Comparison of ENCODE assay signal across 8 mouse cellular contexts in the genomic region with DNA sequence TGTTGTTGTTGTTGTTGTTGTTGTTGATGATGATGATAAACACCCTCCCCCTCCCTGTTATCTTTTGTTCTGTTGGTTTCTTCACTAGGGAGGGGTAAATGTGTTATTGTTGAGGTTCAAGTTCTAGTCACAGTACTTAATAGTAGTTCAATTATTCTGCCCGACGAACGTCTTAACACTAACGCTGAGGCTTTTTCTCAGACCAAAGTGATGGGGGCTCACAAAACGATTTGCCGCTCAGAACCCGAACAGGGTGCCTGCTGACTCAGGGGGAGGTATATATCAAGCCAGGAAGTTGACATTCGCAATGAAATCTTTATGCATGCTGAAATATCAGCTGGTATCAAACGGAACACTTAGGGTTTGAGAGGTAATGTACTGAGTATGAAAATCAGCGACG. TPM values are rescaled to one million over a fixed set of nuclear protein-coding genes. Genes with fewer than 3 reads are reported as not detected.
DNase-seq lines count a peak whose midpoint lies in the region; ATAC-seq lines count a peak whose summit lies in the region.

No protein-coding gene starts in this region.

- no peaks in the 10 kb centered on the region for H3K36me3 ChIP-seq in liver, embryonic 13.5 days
- H3K36me3 ChIP-seq in liver, embryonic 11.5 days (ENCODE audit: control insufficient read depth, insufficient read depth, low read length): no peaks in the 10 kb centered on the region
- H3K36me3 ChIP-seq in embryonic facial prominence, embryonic 15.5 days: no peaks in the 10 kb centered on the region
- H3K36me3 ChIP-seq in hindbrain, embryonic 16.5 days (ENCODE audit: control insufficient read depth, insufficient read depth, low read length): no peaks in the 10 kb centered on the region
- peaks cover 12% of the 10 kb centered on the region; the same call in 1 of the 2 replicates for H3K36me3 ChIP-seq in neural tube, embryonic 13.5 days

- 36% methylated on average over 11 of the region's 11 CpGs for WGBS in liver, embryonic 13.5 days (ENCODE audit: insufficient replicate concordance)
- WGBS in liver, embryonic 11.5 days: 40% methylated on average over 11 of the region's 11 CpGs
- 35% methylated on average over 11 of the region's 11 CpGs for whole genome bisulfite sequencing in embryonic facial prominence, embryonic 15.5 days
- WGBS in hindbrain, embryonic 16.5 days: 11% methylated on average over 11 of the region's 11 CpGs
- 16% methylated on average over 11 of the region's 11 CpGs for WGBS in neural tube, embryonic 13.5 days

- H3K4me1 ChIP-seq in liver, embryonic 13.5 days (replicated peaks): no peaks in the 10 kb centered on the region
- no peaks in the 10 kb centered on the region for H3K4me1 ChIP-seq in liver, embryonic 11.5 days (replicated peaks; ENCODE audit: control insufficient read depth, insufficient read depth, low read length)
- peaks cover 16% of the 10 kb centered on the region for H3K4me1 ChIP-seq in embryonic facial prominence, embryonic 15.5 days
- peaks cover 4% of the 10 kb centered on the region; the same call in 1 of the 2 replicates for H3K4me1 ChIP-seq in hindbrain, embryonic 16.5 days (ENCODE audit: control insufficient read depth, insufficient read depth, low read depth, low read length)
- H3K4me1 ChIP-seq in neural tube, embryonic 13.5 days (replicated peaks): peaks cover 34% of the 10 kb centered on the region

- H3K9me3 ChIP-seq in liver, embryonic 13.5 days (replicated peaks): no peaks in the 10 kb centered on the region
- H3K9me3 ChIP-seq in liver, embryonic 11.5 days (ENCODE audit: control insufficient read depth, low read length): no peaks in the 10 kb centered on the region
- no peaks in the 10 kb centered on the region for H3K9me3 ChIP-seq in embryonic facial prominence, embryonic 15.5 days (replicated peaks)
- peaks cover 2% of the 10 kb centered on the region for H3K9me3 ChIP-seq in hindbrain, embryonic 16.5 days (ENCODE audit: control insufficient read depth, low read length)
- no peaks in the 10 kb centered on the region for H3K9me3 ChIP-seq in neural tube, embryonic 13.5 days

- no peak for DNase-seq in liver, embryonic 13.5 days
- DNase-seq in liver, embryonic 11.5 days (ENCODE audit: low spot score): no peak
- DNase-seq in layer of hippocampus, postnatal 36 days: no peak
- no peak for DNase-seq in frontal cortex, adult 2 months (ENCODE audit: extremely low spot score in 1 of 2, low spot score in 1 of 2)
- DNase-seq in natural killer cell, adult 2 months (ENCODE audit: low spot score in 2 of 2): no peak

- no peak overlapping the region for H3K9ac ChIP-seq in liver, embryonic 13.5 days
- H3K9ac ChIP-seq in liver, embryonic 11.5 days (ENCODE audit: low read depth, low read length): no peak overlapping the region
- no peak overlapping the region for H3K9ac ChIP-seq in embryonic facial prominence, embryonic 15.5 days
- peak overlapping the region; percentile 30; the same call in 1 of the 2 replicates for H3K9ac ChIP-seq in hindbrain, embryonic 16.5 days (ENCODE audit: low read depth, low read length)
- peak overlapping the region; percentile 80 for H3K9ac ChIP-seq in neural tube, embryonic 13.5 days

- no peak for ATAC-seq in liver, embryonic 13.5 days (ENCODE audit: low read depth)
- ATAC-seq in liver, embryonic 11.5 days (replicated peaks; ENCODE audit: low FRiP score): no peak
- ATAC-seq in embryonic facial prominence, embryonic 15.5 days (ENCODE audit: insufficient number of reproducible peaks, low FRiP score, low TSS enrichment, low read depth): no peak
- no peak for ATAC-seq in hindbrain, embryonic 16.5 days
- ATAC-seq in neural tube, embryonic 13.5 days (ENCODE audit: low read depth): no peak

- H3K27me3 ChIP-seq in liver, embryonic 13.5 days: peaks cover 49% of the 10 kb centered on the region
- H3K27me3 ChIP-seq in liver, embryonic 11.5 days (replicated peaks; ENCODE audit: control insufficient read depth, insufficient read depth, low read length): peaks cover 37% of the 10 kb centered on the region
- H3K27me3 ChIP-seq in embryonic facial prominence, embryonic 15.5 days: peaks cover 14% of the 10 kb centered on the region
- no peaks in the 10 kb centered on the region for H3K27me3 ChIP-seq in hindbrain, embryonic 16.5 days (replicated peaks; ENCODE audit: control insufficient read depth, insufficient read depth, low read length)
- no peaks in the 10 kb centered on the region for H3K27me3 ChIP-seq in neural tube, embryonic 13.5 days

- H3K27ac ChIP-seq in liver, embryonic 13.5 days: no peak overlapping the region
- no peak overlapping the region for H3K27ac ChIP-seq in liver, embryonic 11.5 days (ENCODE audit: low read depth, low read length)
- H3K27ac ChIP-seq in embryonic facial prominence, embryonic 15.5 days (replicated peaks): no peak overlapping the region
- no peak overlapping the region for H3K27ac ChIP-seq in hindbrain, embryonic 16.5 days (ENCODE audit: low read depth, low read length)
- H3K27ac ChIP-seq in neural tube, embryonic 13.5 days (replicated peaks): 0 out of 2 replicates have a peak overlapping the region, but pooled peaks have one; percentile 93

- H3K4me2 ChIP-seq in liver, embryonic 13.5 days: peak overlapping the region; percentile 73
- no peak overlapping the region; the same call in 1 of the 2 replicates for H3K4me2 ChIP-seq in liver, embryonic 11.5 days
- peak overlapping the region; percentile 97 for H3K4me2 ChIP-seq in embryonic facial prominence, embryonic 15.5 days (replicated peaks)
- H3K4me2 ChIP-seq in hindbrain, embryonic 16.5 days (ENCODE audit: low read length): peak overlapping the region; percentile 99
- H3K4me2 ChIP-seq in neural tube, embryonic 13.5 days: peak overlapping the region; percentile 98

- H3K4me3 ChIP-seq in liver, embryonic 13.5 days (replicated peaks): no peak overlapping the region
- H3K4me3 ChIP-seq in liver, embryonic 11.5 days (ENCODE audit: low read depth, low read length): no peak overlapping the region
- H3K4me3 ChIP-seq in embryonic facial prominence, embryonic 15.5 days (replicated peaks): peak overlapping the region; percentile 63
- peak overlapping the region; percentile 77 for H3K4me3 ChIP-seq in hindbrain, embryonic 16.5 days (ENCODE audit: low read length)
- peak overlapping the region; percentile 77 for H3K4me3 ChIP-seq in neural tube, embryonic 13.5 days

RNA-seq across cellular contexts. Expression of gene Jam2, which starts 1.4 kb away (rescaled TPM):
- 0.89 and 1.1 TPM in 2 replicates for polyA plus RNA-seq in liver, embryonic 13.5 days (2015; fragmentation: Nextera tagmentation; extraction: Ambion mirVana)
- 1.4 and 1.7 TPM in 2 replicates for polyA plus RNA-seq in liver, embryonic 11.5 days (2014; fragmentation: Nextera tagmentation; extraction: Ambion mirVana)
- 12.6 and 14.6 TPM in 2 replicates for polyA plus RNA-seq in embryonic facial prominence, embryonic 15.5 days (2015; fragmentation: Nextera tagmentation; extraction: Ambion mirVana)
- polyA plus RNA-seq in hindbrain, embryonic 16.5 days (2015; fragmentation: Nextera tagmentation; extraction: Ambion mirVana): 22.2 and 25.7 TPM in 2 replicates
- polyA plus RNA-seq in neural tube, embryonic 13.5 days (2015; fragmentation: Nextera tagmentation; extraction: Ambion mirVana): 24.5 and 26.9 TPM in 2 replicates
- total RNA-seq in layer of hippocampus, postnatal 36 days (2021): 10 to 100 TPM; 21.2 to 22.3 TPM
- 54.7 and 55.7 TPM in 2 replicates for polyA plus RNA-seq in frontal cortex, adult 2 months (2012; rRNA removed)

RNA-seq across cellular contexts. Expression of gene Mrpl39, which starts 39.8 kb away (rescaled TPM):
- polyA plus RNA-seq in liver, embryonic 13.5 days (2015; fragmentation: Nextera tagmentation; extraction: Ambion mirVana): 30.3 and 35.5 TPM in 2 replicates
- 49.3 and 50.3 TPM in 2 replicates for polyA plus RNA-seq in liver, embryonic 11.5 days (2014; fragmentation: Nextera tagmentation; extraction: Ambion mirVana)
- polyA plus RNA-seq in embryonic facial prominence, embryonic 15.5 days (2015; fragmentation: Nextera tagmentation; extraction: Ambion mirVana): 41.6 and 43.1 TPM in 2 replicates
- 35.6 and 36.0 TPM in 2 replicates for polyA plus RNA-seq in hindbrain, embryonic 16.5 days (2015; fragmentation: Nextera tagmentation; extraction: Ambion mirVana)
- 43.5 and 43.6 TPM in 2 replicates for polyA plus RNA-seq in neural tube, embryonic 13.5 days (2015; fragmentation: Nextera tagmentation; extraction: Ambion mirVana)
- total RNA-seq in layer of hippocampus, postnatal 36 days (2021): 10 to 100 TPM; 22.6 to 22.9 TPM
- 24.1 and 24.6 TPM in 2 replicates for polyA plus RNA-seq in frontal cortex, adult 2 months (2012; rRNA removed)

RNA-seq across cellular contexts. Expression of gene Gabpa, which starts 59.4 kb away (rescaled TPM):
- 16.6 and 22.5 TPM in 2 replicates for polyA plus RNA-seq in liver, embryonic 13.5 days (2015; fragmentation: Nextera tagmentation; extraction: Ambion mirVana)
- polyA plus RNA-seq in liver, embryonic 11.5 days (2014; fragmentation: Nextera tagmentation; extraction: Ambion mirVana): 37.5 and 40.9 TPM in 2 replicates
- 30.1 and 31.7 TPM in 2 replicates for polyA plus RNA-seq in embryonic facial prominence, embryonic 15.5 days (2015; fragmentation: Nextera tagmentation; extraction: Ambion mirVana)
- polyA plus RNA-seq in hindbrain, embryonic 16.5 days (2015; fragmentation: Nextera tagmentation; extraction: Ambion mirVana): 15.1 and 18.2 TPM in 2 replicates
- 21.2 and 21.4 TPM in 2 replicates for polyA plus RNA-seq in neural tube, embryonic 13.5 days (2015; fragmentation: Nextera tagmentation; extraction: Ambion mirVana)
- 10 to 100 TPM; 29.1 to 29.8 TPM for total RNA-seq in layer of hippocampus, postnatal 36 days (2021)
- polyA plus RNA-seq in frontal cortex, adult 2 months (2012; rRNA removed): 20.1 and 20.2 TPM in 2 replicates

Comparison
In these comparisons a context has a peak if more than half of its experiments do, and no peak if none do; other contexts are left out.
1. H3K4me3 ChIP-seq: peak in embryonic facial prominence, embryonic 15.5 days (single experiment), hindbrain, embryonic 16.5 days (single experiment) and neural tube, embryonic 13.5 days (single experiment); none in liver, embryonic 13.5 days (single experiment) and liver, embryonic 11.5 days (single experiment).
2. H3K9ac ChIP-seq: peak in hindbrain, embryonic 16.5 days (single experiment) and neural tube, embryonic 13.5 days (single experiment); none in liver, embryonic 13.5 days (single experiment), liver, embryonic 11.5 days (single experiment) and embryonic facial prominence, embryonic 15.5 days (single experiment).